Mouse (Mus musculus): ENCODE results near the gene Pglyrp2. TPM values are rescaled to one million over a fixed set of nuclear protein-coding genes. Genes with fewer than 3 reads are reported as not detected.

Pglyrp2 gene
- total RNA-seq (2017) = 8.3 and 8.8 TPM in 2 replicates

DNA sequence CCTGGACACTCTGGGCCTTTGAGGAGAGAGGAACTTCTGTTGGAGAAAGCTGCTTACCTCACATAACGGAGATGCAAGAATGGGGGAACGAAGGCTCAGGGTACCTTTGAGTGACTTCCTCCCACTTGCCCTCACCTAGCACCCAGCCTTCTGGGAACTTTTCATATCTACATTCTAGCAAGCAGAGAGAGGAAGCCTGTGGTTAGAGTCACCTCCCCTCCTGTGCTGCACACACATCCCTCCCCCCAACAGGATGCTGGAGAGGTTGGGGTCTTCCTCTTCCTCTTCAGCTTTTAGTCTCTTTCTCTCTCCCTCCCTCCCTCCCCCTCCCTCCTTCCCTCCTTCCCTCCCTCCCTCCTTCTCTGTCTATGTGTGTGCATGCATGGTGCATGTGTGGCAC lies at the start of gene Pglyrp2:
TSS of gene Pglyrp2 (minus strand) at position 134 of the 400 bp plus-strand sequence.
- ATAC-seq (ENCODE audit: extremely low read depth, insufficient number of reproducible peaks, low FRiP score, poor library complexity, severe bottlenecking) = peak; percentile 77

DNA sequence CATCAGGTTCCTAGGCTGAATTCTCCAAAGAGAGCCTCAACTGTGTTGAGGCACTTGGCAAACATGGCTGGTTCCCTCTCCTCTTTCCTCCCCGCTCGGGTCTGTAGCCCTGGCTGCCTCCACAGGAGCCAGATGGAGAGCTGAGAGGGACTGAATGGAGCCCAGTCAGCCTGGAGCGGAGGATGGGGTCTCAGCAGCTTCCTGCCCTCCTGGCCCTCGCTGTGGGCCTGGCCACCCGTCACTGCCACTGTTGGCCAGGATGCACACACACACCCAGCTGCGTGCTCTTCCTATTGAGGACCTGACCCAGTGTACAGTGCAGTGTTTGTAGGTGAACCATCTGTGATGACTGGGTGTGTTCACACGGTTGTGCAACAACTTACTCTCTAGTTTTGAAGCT lies 48.2 kb upstream of the Pglyrp2 start:
- no peak for ATAC-seq (ENCODE audit: extremely low read depth, insufficient number of reproducible peaks, low FRiP score, poor library complexity, severe bottlenecking)

DNA sequence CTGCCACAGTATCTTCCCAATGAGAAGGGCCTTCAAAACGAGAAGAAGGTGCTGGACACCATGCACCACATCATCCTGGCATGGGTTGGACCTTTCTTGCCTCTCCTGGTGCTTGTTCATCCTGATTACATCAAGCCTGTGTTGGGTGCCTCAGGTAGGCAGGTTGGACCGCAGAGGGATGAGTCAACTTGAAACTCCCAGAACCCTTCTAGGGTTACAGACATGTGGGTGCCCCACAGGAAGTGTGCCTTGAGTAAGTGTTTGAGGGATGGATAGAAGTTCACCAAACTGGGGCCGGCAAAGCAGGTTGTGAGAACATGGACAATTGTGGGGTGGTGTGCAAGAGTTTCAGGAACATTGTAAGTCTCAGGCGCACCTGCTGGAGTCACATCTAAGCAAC lies 46.8 kb upstream of the Pglyrp2 start:
- ATAC-seq (ENCODE audit: extremely low read depth, insufficient number of reproducible peaks, low FRiP score, poor library complexity, severe bottlenecking) = no peak

DNA sequence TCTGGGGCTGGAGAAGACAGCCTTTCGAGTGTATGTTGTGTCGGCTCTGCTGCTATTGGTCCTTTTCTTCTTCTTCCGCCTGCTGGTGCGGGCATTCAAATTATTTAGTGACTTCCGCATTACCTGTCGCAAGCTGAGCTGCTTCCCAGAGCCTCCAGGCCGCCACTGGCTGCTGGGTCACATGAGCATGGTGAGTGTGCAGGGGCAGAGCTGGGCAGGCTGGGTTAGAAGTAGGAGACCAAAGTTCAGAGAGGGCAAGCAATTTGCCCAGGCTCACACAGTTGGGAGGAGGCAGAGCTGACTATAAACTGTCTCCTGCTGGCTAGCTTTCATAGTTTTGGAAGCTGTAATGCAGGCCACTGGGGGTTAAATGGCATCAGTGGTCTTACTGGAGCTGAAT lies 44.5 kb upstream of the Pglyrp2 start:
- no peak for ATAC-seq (ENCODE audit: extremely low read depth, insufficient number of reproducible peaks, low FRiP score, poor library complexity, severe bottlenecking)

- no peak for ATAC-seq (ENCODE audit: extremely low read depth, insufficient number of reproducible peaks, low FRiP score, poor library complexity, severe bottlenecking)
Measured at GRCm38 (mm10) chr17:32454997-32455396, 31.0 kb upstream of the Pglyrp2 start.

DNA sequence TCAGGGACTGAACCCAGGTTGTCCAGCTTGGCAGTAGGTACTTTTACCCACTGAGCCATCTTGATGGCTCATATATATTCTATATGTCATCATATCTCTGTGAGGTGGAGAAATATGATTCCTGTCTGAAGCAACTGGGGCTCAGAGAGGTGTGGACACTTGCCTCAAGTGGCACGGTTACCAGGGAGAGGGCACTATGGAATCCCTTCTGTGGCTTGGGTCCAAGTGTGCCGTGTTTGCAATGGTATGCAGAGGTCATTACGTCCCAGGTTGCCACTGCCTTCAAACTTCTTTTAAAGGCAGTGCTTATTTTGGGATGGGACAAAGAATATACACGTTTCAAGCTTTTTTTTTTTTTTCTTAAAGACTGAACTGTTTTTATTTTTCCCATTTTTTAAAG lies 30.2 kb upstream of the Pglyrp2 start:
- ATAC-seq (ENCODE audit: extremely low read depth, insufficient number of reproducible peaks, low FRiP score, poor library complexity, severe bottlenecking) = no peak

- no peak for ATAC-seq (ENCODE audit: extremely low read depth, insufficient number of reproducible peaks, low FRiP score, poor library complexity, severe bottlenecking)
Measured at GRCm38 (mm10) chr17:32452482-32452881, 28.5 kb upstream of the Pglyrp2 start, which contains the start of gene Cyp4f39. Gene Cyp4f39, plus strand, starts transcription at chr17:32452723.

- ATAC-seq (ENCODE audit: extremely low read depth, insufficient number of reproducible peaks, low FRiP score, poor library complexity, severe bottlenecking) = no peak
Measured at GRCm38 (mm10) chr17:32450844-32451537, 27.0 kb upstream of the Pglyrp2 start.

DNA sequence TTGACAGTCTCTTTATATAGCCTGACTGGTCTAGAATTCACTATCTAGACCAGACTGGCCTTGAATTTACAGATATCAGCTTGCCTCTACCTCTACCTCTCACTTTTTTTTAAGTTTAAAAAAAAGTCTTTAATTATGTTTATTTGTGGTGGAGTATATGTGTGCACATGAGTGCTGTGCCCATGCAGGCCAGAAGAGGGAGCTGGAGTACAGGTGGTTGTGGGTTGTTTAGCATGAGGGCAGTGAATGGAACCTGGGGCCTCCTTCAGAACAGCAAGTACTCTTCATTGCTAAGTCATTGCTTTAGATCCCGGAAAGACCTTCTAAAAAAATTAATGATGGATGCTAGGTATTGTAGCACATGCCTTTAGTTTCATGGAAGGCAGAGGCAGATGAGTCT lies 25.1 kb upstream of the Pglyrp2 start:
- no peak for ATAC-seq (ENCODE audit: extremely low read depth, insufficient number of reproducible peaks, low FRiP score, poor library complexity, severe bottlenecking)

DNA sequence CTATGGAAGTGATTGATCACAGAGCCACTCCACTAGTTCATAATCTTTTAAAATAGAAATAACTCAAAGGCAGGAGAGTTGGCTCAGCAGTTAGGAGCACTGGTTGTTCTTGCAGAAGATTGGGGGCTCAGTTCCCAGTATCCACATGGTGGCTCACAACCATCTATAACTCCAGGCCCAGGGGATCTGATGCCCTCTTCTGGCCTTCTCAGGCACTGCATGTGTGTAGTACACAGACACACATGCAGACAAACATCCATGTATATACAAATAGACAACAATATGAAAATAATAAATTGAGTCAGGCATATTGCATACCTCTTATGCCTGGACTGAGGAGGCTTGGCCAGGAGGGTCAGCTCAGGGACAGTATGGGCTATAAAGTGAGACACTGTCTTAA lies 23.2 kb upstream of the Pglyrp2 start:
- ATAC-seq (ENCODE audit: extremely low read depth, insufficient number of reproducible peaks, low FRiP score, poor library complexity, severe bottlenecking) = no peak

GRCm38 (mm10) chr17:32445016-32445415 lies 21.0 kb upstream of the Pglyrp2 start:
- ATAC-seq (ENCODE audit: extremely low read depth, insufficient number of reproducible peaks, low FRiP score, poor library complexity, severe bottlenecking) = no peak

- no peak for ATAC-seq (ENCODE audit: extremely low read depth, insufficient number of reproducible peaks, low FRiP score, poor library complexity, severe bottlenecking)
Measured at GRCm38 (mm10) chr17:32443245-32443644, 19.3 kb upstream of the Pglyrp2 start.

DNA sequence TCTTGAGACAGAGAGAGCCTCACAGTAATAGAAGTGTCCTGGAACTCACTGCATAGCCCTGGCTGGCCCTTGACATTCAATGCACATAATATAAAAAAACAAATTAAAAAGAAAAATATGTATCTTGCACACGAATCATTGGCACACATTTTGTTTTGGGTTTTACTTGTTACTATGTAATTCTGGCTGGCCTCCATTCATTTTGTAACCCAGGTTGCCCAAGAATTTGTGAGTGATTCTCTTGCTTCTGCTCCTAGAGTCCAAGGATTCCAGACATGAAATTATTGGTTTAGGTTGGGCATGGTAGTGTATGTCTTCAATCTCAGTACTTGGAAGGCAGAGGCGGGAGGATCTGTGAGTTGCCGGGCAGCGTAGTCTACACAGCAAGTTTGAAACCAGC lies 13.1 kb upstream of the Pglyrp2 start:
- ATAC-seq (ENCODE audit: extremely low read depth, insufficient number of reproducible peaks, low FRiP score, poor library complexity, severe bottlenecking) = no peak

- no peak for ATAC-seq (ENCODE audit: extremely low read depth, insufficient number of reproducible peaks, low FRiP score, poor library complexity, severe bottlenecking)
Measured at GRCm38 (mm10) chr17:32435151-32435550, 11.2 kb upstream of the Pglyrp2 start.

DNA sequence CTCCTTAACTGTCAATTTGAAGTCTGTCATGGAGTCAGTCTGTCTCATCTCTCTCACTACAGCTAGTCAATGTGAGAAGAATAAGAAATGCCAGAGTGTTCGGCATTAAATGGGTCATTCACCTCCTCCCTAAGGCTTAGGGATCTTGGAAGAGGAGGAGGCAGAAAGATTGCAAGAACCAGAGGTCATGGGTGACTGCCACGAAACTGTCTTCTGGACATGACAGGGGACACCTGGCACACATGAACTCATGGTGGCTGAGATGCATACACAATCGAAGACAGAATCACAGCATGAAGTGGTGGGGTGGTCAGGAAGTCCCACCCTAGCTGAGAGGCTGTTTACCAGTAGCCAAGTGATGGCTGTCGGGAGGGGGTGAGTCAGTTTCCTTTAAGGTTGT lies 10.4 kb upstream of the Pglyrp2 start:
- no peak for ATAC-seq (ENCODE audit: extremely low read depth, insufficient number of reproducible peaks, low FRiP score, poor library complexity, severe bottlenecking)

- peak; percentile 64; the same call in 1 of the 2 replicates for ATAC-seq (ENCODE audit: extremely low read depth, insufficient number of reproducible peaks, low FRiP score, poor library complexity, severe bottlenecking)
Measured at GRCm38 (mm10) chr17:32431972-32432371, 8.0 kb upstream of the Pglyrp2 start.

DNA sequence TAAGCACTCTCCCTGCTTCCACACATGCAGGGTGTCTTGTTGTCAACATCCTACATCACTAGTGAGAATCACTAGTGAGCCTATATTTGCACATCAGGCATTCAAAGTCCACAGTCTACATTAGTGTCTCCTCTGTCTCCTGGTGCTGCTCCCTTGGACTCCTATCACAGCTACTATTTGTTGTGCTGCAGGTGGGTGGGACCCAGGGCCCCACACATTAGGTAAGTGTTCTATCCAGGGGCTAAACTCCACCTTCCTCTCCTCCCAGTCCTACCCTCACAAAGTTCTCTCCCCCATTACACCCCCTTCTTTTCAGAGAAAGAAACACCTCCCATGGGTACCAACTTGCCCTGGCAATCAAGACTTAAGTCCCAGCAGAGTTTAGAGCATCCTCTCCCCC lies 2.6 kb upstream of the Pglyrp2 start:
- ATAC-seq (ENCODE audit: extremely low read depth, insufficient number of reproducible peaks, low FRiP score, poor library complexity, severe bottlenecking) = no peak

DNA sequence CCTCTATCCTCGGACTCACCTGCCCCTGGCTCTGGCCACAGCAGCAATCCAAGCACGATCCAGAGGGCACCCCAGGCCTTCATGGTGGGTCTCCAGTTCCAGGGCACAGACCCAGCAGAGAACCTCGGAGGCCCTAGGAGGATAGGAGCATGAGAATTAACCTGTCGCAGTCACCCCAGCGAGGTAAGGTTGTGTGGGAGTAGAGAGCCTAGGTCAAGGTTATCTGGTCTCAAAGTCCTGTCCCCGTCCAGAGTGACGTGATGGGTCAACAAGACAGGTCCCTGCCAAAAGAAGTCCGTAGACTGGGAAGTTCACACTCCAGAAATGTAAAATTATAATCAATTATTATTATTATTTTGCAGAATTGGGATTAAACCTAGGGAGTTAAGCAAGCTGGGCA lies 3.2 kb downstream of the Pglyrp2 start:
- no peak for ATAC-seq (ENCODE audit: extremely low read depth, insufficient number of reproducible peaks, low FRiP score, poor library complexity, severe bottlenecking)

- no peak for ATAC-seq (ENCODE audit: extremely low read depth, insufficient number of reproducible peaks, low FRiP score, poor library complexity, severe bottlenecking)
Measured at GRCm38 (mm10) chr17:32419989-32420388, 4.0 kb downstream of the Pglyrp2 start.

DNA sequence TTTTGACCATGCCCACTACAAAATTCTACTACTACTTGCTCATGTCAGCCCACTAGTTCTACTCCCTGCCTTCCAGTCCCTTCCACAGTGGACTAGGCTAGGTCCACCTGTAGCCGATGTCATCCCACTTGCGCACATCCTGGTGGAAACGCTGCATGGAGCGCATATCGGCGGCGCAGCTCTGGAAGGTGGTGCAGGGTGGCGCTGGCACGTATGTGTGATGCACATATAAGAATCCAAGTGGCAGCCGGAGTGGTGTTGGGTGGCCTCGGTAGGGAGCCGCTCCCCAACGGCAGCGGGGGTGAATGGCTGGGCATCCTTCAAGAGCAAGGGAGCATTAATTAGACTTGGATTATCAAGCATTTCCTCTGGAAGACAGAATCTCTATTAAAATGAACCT lies 7.2 kb downstream of the Pglyrp2 start:
- no peak for ATAC-seq (ENCODE audit: extremely low read depth, insufficient number of reproducible peaks, low FRiP score, poor library complexity, severe bottlenecking)

GRCm38 (mm10) chr17:32415417-32416020 lies 8.4 kb downstream of the Pglyrp2 start:
- no peak for ATAC-seq (ENCODE audit: extremely low read depth, insufficient number of reproducible peaks, low FRiP score, poor library complexity, severe bottlenecking)
